Mouse (Mus musculus): ENCODE results near the gene Dnmt3a. TPM values are rescaled to one million over a fixed set of nuclear protein-coding genes. Genes with fewer than 3 reads are reported as not detected.

The Dnmt3a gene
- total RNA-seq, 2 experiments from 2014 or later: 99.8 to 116 TPM

GRCm38 (mm10) chr12:3788421-3789051, 17.3 kb upstream of the Dnmt3a start:
- no peak for TF ChIP-seq CTCF (IDR thresholded peaks at IDR 0.05)
- DNase-seq (ENCODE audit: extremely low spot score in 1 of 2, low spot score in 2 of 2): no peak
- intact Hi-C loops (cut with DNase I): no loop called here
- Histone ChIP-seq H3K4me3 (no peak overlapping the region), H3K27ac (peak overlapping the region; percentile 56; the same call in 1 of the 2 replicates)

DNA sequence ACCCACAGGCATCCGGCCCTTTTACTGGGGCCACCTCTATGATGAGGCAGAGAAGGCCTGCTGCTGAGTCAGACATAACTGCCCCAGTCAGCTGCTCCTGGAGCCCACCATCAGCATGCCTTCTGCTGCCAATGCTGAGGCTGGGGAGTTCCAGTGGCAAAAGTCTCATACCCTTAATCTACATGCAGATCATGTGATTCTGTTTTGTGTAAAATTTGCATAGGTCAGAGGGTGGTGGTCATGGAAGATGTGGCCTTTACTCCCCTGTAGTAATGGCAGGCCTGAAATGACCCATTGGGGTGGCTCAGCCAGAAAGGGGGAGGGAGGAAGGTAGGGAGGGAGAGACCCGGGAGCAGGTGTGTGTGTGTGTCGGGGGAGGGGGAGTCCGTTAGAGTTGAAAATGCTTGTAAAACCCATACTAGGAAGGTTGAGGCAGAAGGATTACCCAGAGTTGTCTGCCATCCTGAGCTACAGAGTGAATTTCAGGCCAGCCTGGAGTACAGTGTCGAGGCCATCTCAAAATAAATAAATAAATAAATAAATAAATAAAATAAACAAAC, 16.1 kb upstream of the Dnmt3a start:
- intact Hi-C loops (cut with DNase I): loop anchor here (5.0 kb wide), 1 partner anchor 127 kb away; no protein-coding TSS in a partner anchor
- DNase-seq (ENCODE audit: extremely low spot score in 1 of 2, low spot score in 2 of 2): no peak
- no peak overlapping the region for H3K27ac ChIP-seq
- H3K4me3 ChIP-seq: no peak overlapping the region
- no peak for TF ChIP-seq CTCF (IDR thresholded peaks at IDR 0.05)

DNA sequence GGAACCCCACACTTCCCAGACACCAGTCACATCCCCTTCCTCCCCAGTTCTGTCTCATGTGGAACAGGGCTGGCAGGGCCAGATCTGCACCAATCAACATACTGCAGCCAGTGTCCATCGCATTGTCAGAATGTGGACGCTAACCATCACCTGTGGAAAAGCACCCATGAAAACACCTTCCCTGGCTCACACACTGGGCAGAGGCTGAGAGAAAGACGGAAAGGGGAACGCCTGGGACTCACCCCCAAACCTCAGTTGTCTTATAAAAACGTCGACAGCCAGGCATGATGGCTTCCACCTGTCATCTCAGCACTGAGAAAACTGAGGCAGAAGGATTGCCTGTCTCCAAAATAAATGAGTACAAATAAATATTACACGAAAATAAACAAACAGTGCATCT, 14.6 kb upstream of the Dnmt3a start:
- H3K27ac ChIP-seq: peak overlapping the region; percentile 66; the same call in 1 of the 2 replicates
- peak overlapping the region; percentile 48 for H3K4me3 ChIP-seq
- no peak for TF ChIP-seq CTCF (IDR thresholded peaks at IDR 0.05)
- intact Hi-C loops (cut with DNase I): loop anchor here (5.0 kb wide), 1 partner anchor 129 kb away; no protein-coding TSS in a partner anchor
- DNase-seq (ENCODE audit: extremely low spot score in 1 of 2, low spot score in 2 of 2): no peak

GRCm38 (mm10) chr12:3791732-3792131, 14.1 kb upstream of the Dnmt3a start:
- Histone ChIP-seq H3K27ac (peak overlapping the region; percentile 66; the same call in 1 of the 2 replicates), H3K4me3 (peak overlapping the region; percentile 48)
- intact Hi-C loops (cut with DNase I): loop anchor here (5.0 kb wide), 1 partner anchor 129 kb away; no protein-coding TSS in a partner anchor
- TF ChIP-seq CTCF (IDR thresholded peaks at IDR 0.05): peak; percentile 95
- peak; percentile 95 to 99 for DNase-seq (ENCODE audit: extremely low spot score in 1 of 2, low spot score in 2 of 2)

DNA sequence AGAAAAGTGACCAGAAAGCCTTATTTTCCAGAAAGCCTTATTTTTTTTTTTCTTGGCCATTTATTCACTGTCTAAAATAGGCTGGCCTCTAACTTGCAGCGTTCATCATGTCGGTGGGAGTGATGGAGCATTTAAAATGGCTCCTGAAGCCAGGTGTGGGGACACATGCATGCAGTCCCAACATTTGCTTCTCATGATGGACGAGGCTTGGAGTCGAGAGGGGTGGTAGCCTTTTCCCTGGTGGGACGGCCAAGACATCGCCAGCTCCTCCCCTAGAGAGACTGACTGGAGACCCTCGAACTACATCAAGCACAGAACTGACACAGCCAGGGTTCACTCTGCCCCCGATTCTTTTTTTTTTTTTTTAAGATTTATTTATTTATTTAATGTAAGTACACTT, 13.6 kb upstream of the Dnmt3a start:
- H3K27ac ChIP-seq: peak overlapping the region; percentile 45; the same call in 1 of the 2 replicates
- TF ChIP-seq CTCF (IDR thresholded peaks at IDR 0.05): no peak
- intact Hi-C loops (cut with DNase I): loop anchor here (5.0 kb wide), 1 partner anchor 130 kb away; no protein-coding TSS in a partner anchor
- peak overlapping the region; percentile 48 for H3K4me3 ChIP-seq
- no peak for DNase-seq (ENCODE audit: extremely low spot score in 1 of 2, low spot score in 2 of 2)

GRCm38 (mm10) chr12:3795569-3795968, 10.2 kb upstream of the Dnmt3a start:
- no peak for DNase-seq (ENCODE audit: extremely low spot score in 1 of 2, low spot score in 2 of 2)
- Histone ChIP-seq H3K27ac (no peak overlapping the region), H3K4me3 (no peak overlapping the region)
- TF ChIP-seq CTCF (IDR thresholded peaks at IDR 0.05): no peak
- intact Hi-C loops (cut with DNase I): no loop called here

DNA sequence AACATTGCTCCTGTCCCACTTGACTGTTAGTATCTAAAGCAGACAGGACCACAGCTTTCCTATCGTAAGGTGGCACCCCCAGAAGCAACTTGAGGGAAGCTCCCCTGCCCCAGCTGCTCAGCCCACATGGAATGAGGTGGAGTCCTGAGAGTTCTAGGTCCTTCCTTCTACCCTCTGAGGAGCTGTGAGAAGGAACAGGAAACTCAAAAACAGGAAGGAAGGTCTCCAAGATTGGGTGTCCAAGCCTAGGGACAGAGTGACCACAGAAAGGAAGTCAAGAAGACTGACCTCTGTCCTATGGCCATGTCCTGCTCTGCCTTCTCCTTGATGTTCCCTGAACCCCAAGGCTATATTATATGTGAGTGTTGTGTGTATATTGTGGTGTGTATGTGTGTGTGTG, 6.3 kb upstream of the Dnmt3a start:
- intact Hi-C loops (cut with DNase I): no loop called here
- no peak overlapping the region for H3K4me3 ChIP-seq
- H3K27ac ChIP-seq: no peak overlapping the region
- no peak for TF ChIP-seq CTCF (IDR thresholded peaks at IDR 0.05)
- DNase-seq (ENCODE audit: extremely low spot score in 1 of 2, low spot score in 2 of 2): no peak

DNA sequence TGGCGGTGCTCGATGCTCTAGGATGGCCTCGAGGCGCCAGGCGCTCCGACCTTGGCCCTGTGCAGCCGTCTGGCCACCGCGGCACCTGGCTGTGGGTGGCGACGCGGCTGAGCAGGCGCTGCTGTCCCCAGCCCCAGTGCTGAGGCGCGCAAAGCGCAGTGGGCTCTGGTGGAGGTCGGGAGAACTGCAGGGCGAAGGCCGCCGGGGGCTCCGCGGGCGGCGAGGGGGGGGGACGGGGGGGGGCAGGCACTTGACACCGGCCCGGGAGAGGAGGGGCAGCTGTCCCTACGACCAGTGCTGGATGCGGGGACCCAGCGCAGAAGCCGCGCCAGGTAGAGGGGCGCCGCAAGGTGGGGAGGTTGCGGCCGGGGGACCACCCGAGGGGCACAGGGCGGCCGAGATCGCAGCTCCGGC, 471 bp downstream of the Dnmt3a start:
- Histone ChIP-seq H3K4me3 (peak overlapping the region; percentile 87), H3K27ac (peak overlapping the region; percentile 98)
- intact Hi-C loops (cut with DNase I): loop anchor here (2.0 to 5.0 kb wide), 2 partner anchors 29 to 66 kb away; no protein-coding TSS in a partner anchor
- TF ChIP-seq CTCF (IDR thresholded peaks at IDR 0.05): peak; percentile 71
- DNase-seq (ENCODE audit: extremely low spot score in 1 of 2, low spot score in 2 of 2): peak; percentile 72 to 75

DNA sequence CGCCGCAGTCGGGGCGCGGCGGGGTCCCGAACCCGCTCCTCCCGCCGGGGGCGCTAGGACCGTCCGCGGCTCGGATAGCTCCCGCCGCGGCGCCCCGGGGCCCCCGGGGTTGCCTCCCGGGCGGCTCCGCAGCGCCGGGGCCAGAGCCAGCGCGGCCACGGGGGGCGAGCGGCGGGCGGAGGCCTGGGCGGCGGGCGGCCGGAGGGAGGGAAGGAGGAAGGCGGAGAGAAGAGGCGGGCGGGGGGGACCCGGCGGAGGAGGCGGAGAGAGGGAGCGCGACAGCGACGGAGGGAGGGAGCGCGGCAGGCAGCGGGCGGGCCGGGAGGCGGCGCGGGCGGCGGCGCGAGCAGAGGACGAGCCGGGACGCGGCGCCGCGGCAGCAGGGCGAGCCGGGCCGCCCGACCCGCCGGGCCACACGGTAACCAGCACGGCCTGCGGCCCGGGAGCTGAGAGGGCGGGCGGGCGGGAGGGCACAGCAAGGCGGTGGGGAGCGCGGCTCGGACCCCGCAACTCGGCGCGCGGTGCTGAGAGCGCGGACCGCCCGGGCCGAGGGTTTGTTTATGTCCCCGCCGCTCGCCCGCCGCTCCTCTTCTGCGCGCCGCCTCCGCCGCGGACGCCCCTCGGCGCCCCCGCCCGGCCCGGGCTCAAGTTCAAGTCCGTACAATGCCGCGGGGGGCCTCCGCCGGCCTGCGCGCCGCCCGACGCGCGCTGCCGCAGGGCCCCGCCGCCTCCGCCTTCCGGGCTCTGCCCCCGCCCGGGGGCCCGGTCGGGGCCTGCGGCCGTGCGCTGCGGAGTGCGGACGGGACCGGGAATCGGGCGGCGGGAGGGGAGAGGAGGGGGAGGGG, 1.1 kb downstream of the Dnmt3a start:
- DNase-seq (ENCODE audit: extremely low spot score in 1 of 2, low spot score in 2 of 2): peak; percentile 71 to 82
- Histone ChIP-seq H3K27ac (peak overlapping the region; percentile 98), H3K4me3 (peak overlapping the region; percentile 87)
- intact Hi-C loops (cut with DNase I): loop anchor here (2.0 to 5.0 kb wide), 2 partner anchors 28 to 65 kb away; no protein-coding TSS in a partner anchor
- no peak for TF ChIP-seq CTCF (IDR thresholded peaks at IDR 0.05)

DNA sequence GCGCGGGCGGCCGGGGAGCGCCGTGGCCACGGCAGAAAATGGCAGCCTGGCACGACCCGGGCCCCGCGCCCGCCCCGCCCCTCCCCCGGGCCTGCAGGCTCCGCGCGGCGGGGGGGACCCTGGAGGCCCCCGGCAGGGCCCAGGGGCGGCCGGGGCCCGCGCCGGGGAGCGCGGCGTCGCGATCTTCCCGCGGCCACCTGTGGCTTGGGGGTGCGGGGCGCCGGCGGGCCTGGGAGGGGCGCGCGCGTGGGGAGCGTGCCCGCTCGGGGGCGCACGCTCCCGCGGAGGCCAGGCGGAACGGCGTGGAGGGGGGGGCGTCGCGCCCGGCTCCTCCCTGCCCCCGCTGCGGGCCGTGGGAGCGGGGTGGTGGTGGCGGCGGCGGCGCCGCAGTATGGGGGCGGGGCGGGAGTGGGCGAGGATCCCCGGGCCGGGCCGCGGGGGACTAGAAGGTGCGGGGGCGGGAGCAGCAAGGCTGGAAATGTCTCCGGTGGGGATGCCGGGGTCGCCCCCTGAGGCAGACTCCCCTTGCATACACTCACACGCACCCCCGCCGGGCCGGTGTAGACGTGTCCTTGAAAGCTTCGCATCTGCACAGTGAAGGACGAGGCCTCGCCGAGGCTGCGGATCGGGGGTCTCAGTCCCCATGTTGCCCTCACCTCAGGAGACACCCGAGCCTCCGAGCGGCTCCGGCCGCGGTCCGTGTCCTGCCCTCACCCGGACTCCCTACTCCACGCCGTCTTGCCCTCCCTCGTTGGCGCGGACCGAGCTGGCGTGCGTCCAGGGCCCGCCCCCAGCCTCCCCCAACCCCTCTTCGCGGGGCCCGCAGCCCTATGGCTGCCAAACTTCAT, 2.0 kb downstream of the Dnmt3a start:
- H3K27ac ChIP-seq: peak overlapping the region; percentile 92
- intact Hi-C loops (cut with DNase I): loop anchor here (2.0 to 5.0 kb wide), 2 partner anchors 27 to 65 kb away; no protein-coding TSS in a partner anchor
- DNase-seq (ENCODE audit: extremely low spot score in 1 of 2, low spot score in 2 of 2): peak; percentile 61 to 71
- TF ChIP-seq CTCF (IDR thresholded peaks at IDR 0.05): no peak
- peak overlapping the region; percentile 87 for H3K4me3 ChIP-seq

Measured in left cerebral cortex, adult 2 months (tissue).